Mouse (Mus musculus): Measurements from ENCODE around the gene AW822073.
"Not testable (repeated sequence)": the region's sequence is repeated elsewhere in the genome, so short reads cannot be mapped to it uniquely, and the experiment has no call there.

GRCm38 (mm10) chr10:58232641-58232969, 7.9 kb upstream of the AW822073 start, which contains the start of gene Duxf3:
- not testable (repeated sequence) for TF ChIP-seq POLR2A, CTCF (IDR thresholded peaks at IDR 0.05; ENCODE audit: insufficient read depth, low read depth, low read length)

Measured in olfactory bulb, adult 2 months (tissue).